Comparison of ENCODE assay signal across 1 mouse cellular context in the genomic region with DNA sequence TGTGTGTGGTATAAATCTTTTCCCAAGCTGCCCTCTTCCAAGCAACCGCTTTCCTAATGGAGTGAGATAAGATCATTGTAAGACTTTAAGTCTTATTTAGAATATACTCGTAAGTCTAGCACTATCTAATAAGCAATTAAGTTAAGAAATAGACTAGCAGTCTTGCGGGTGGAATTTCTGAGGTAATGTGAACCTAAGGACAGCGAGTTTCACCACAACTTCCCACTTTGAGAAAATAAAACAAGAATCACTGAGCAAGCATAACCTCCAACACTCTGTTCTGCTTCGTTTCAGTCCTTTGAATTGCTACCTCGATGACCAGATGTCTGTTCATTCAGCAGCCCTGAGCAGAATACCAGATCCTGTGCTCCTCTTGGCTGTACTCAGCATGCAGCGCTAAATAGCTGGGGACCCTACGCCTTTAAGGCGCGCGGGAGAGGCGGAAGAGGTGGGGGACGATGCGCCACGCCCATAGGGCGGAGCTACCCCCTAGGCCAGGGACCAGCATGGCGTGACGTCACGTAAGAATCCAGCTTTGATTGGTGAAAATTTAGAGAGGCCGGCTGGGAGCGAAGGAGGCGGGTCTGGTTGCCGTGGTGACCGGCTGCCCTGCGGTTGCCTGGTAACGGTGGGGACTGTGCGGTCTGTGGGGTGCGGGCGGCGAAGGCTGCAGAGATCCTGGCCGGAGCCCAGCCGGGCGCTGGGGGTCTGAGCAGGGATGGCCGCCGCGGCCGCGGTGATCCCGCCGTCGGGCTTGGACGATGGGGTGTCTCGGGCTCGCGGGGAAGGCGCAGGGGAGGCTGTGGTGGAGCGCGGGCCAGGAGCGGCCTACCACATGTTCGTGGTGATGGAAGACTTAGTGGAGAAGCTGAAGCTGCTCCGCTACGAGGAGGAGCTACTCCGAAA.
TF ChIP-seq lines count a peak whose summit lies in the region.

A gene (plus strand): TSS at position 614 of the 906 bp plus-strand sequence.

TF ChIP-seq in CH12.LX, 34 proteins besides CTCF, POLR2A, EP300 and RAD21 (continued from another document):
- peak; percentile 2; the same call in 1 of the 2 replicates for TF ChIP-seq SMC3 (IDR thresholded peaks at IDR 0.05; ENCODE audit: low read depth, low read length)
- peak; percentile 77; the same call in 1 of the 2 replicates for TF ChIP-seq MYC (IDR thresholded peaks at IDR 0.05; ENCODE audit: low read depth, low read length)
- TF ChIP-seq NRF1 (IDR thresholded peaks at IDR 0.05; ENCODE audit: low read depth, low read length): peak; percentile 52; the same call in 1 of the 2 replicates
- TF ChIP-seq JUND (conservative IDR thresholded peaks at IDR 0.05; ENCODE audit: low read depth, low read length): peak; percentile 80
- peak; percentile 69 for TF ChIP-seq HCFC1 (IDR thresholded peaks at IDR 0.05; ENCODE audit: low read depth, low read length)
- TF ChIP-seq USF2 (conservative IDR thresholded peaks at IDR 0.05; ENCODE audit: low read depth, low read length): no peak
- peak; percentile 87 for TF ChIP-seq TCF12 (IDR thresholded peaks at IDR 0.05; ENCODE audit: low read depth, low read length)
- TF ChIP-seq UBTF (IDR thresholded peaks at IDR 0.05; ENCODE audit: low read depth, low read length): no peak
- peak; percentile 61; the same call in 1 of the 2 replicates for TF ChIP-seq MEF2A (IDR thresholded peaks at IDR 0.05; ENCODE audit: borderline replicate concordance, low read depth, low read length)
- no peak for TF ChIP-seq USF1 (IDR thresholded peaks at IDR 0.05; ENCODE audit: low read depth, low read length)
- peak; percentile 96 for TF ChIP-seq TBP (conservative IDR thresholded peaks at IDR 0.05; ENCODE audit: low read depth, low read length)
- TF ChIP-seq POLR2AphosphoS2 (IDR thresholded peaks at IDR 0.05; ENCODE audit: low read depth, low read length): peak; percentile 83; the same call in 1 of the 2 replicates
- peak; percentile 96 for TF ChIP-seq SIN3A (IDR thresholded peaks at IDR 0.05; ENCODE audit: low read length)
- no peak for TF ChIP-seq IRF4 (IDR thresholded peaks at IDR 0.05; ENCODE audit: low read depth, low read length)
- TF ChIP-seq ELF1 (IDR thresholded peaks at IDR 0.05; ENCODE audit: low read depth, low read length): peak; percentile 93
- TF ChIP-seq ZC3H11A (IDR thresholded peaks at IDR 0.05; ENCODE audit: low read depth, low read length): no peak
- TF ChIP-seq CHD2 (IDR thresholded peaks at IDR 0.05; ENCODE audit: low read length): no peak
- TF ChIP-seq GABPA (IDR thresholded peaks at IDR 0.05; ENCODE audit: insufficient replicate concordance, low read depth, low read length): no peak
